Mouse (Mus musculus) heart, adult 2 months (tissue): Measurements from ENCODE around the gene Rps6kb1.

Experiments used
- EP300 ChIP-seq: fragments of 200-500 bp; IDR thresholded peaks from 2 replicates; pipeline ENCODE4 v1.6.1; 2011; ENCODE audit warnings: low read depth, low read length, control low read depth; ENCODE audit not compliant: insufficient read depth
- POLR2A ChIP-seq: fragments of 200-500 bp; IDR thresholded peaks from 2 replicates; pipeline ENCODE4 v1.6.1; 2011; ENCODE audit warnings: mild to moderate bottlenecking, low read depth, low read length, control low read depth; ENCODE audit not compliant: insufficient read depth

DNA sequence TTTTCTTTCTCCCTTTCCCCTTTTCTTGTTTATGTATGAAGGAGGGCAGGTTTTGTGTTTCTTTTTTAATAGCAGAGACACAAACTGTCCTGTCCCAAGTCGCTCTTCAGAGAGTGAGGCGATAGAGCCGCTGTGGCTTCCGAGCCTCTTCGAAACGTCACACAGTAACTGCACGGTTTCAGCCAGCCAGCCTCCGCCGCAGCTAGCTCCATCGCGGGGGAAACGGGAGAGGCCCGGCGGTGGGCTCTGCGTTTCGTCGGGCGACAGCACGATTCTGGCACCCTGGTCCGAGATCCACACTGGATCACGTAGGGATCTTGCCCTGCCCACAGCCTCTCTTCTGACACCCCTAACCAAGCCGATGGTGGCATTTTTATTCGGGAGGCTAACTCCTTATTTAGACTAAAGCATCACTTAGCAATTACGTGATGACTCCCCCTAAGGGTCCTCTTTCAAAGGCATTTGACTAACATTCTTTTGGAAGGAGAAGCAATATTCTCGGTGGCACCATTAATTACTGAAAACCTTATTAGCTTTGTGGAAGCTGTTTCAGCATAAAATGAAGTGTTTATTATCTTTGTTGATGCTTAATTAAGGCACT is 59.6 kb downstream of the Rps6kb1 start:
- TF ChIP-seq EP300 (no peak), POLR2A (no peak)
